Mouse (Mus musculus) layer of hippocampus, adult 18-20 months (tissue): ENCODE measurements around the gene Lkaaear1. TPM values are rescaled to one million over a fixed set of nuclear protein-coding genes. Genes with fewer than 3 reads are reported as not detected.

Experiments
- DNase-seq, 2 experiments: peaks; one replicate each; pipeline ENCODE4 v3.0.0; 2022; ENCODE audit warnings: low spot score in 2 of 2
- total RNA-seq, 2 experiments: library from RNA; stranded (reverse); gene quantifications; 2 replicates each; pipeline ENCODE4 v1.2.3; 2021

The Lkaaear1 gene
- total RNA-seq, 2 experiments from 2014 or later = not detected

DNA sequence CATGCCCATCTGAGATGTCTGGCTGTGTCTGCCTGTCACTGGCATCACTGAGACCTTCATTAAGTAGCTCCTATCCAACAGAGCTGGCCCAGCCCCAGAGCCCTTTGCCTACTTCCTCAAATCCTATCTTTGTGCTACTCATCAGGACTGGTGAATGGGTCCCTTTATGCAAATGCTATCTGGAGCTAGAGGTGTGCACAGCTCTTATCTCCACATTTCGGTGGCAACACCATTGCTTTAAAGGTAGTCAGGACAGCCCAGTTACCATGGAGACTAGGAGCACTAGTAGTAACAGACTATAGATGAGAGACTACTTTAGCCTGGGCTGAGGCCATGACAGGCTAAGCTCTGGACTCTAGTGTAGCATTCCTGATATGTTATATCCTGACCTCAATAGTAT is 13.5 kb downstream of the Lkaaear1 start:
- DNase-seq = no peak

GRCm38 (mm10) chr2:181683381-181683780 is 14.9 kb downstream of the Lkaaear1 start:
- DNase-seq = no peak

DNA sequence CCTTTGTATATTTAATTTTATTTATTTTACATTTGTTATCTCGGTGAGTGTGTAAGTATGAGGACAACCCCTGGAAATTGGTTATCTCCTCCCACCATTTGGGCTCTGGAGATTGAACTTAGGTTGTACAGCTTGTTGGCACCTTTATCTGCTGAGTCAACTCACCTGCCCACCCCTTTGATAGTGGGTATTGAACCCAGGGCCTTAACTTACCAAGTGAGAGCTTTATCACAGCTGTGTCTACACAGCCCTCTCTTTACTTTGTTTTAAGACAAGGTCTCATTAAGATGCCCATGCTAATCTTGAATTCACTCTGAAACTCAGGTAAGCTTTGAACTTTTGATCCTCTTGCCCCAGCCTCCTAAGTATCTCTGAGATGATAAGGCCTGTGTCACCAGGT is 16.3 kb downstream of the Lkaaear1 start:
- DNase-seq = no peak

DNA sequence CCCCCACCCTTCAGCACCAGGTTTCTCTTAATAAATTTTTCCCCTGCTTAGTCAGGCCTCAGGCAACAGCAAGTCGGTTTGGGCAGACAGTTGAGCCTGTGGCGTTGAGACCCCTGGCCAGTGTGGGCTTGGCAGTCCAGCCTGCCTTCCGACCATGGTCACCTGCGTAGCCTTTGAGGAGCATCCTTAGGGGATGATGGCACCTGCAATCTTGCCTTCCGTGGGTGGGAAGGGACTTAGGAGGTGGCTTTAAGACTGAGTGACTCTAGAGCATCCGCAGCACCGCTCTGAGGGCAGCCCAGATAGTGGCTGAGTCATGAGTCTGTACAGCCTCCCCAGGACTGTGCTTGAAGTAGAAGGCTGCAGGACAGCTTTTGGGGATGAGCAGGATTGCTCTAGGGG is 17.5 kb downstream of the Lkaaear1 start:
- peak in 1 of 2 experiments; percentile 46 for DNase-seq

DNA sequence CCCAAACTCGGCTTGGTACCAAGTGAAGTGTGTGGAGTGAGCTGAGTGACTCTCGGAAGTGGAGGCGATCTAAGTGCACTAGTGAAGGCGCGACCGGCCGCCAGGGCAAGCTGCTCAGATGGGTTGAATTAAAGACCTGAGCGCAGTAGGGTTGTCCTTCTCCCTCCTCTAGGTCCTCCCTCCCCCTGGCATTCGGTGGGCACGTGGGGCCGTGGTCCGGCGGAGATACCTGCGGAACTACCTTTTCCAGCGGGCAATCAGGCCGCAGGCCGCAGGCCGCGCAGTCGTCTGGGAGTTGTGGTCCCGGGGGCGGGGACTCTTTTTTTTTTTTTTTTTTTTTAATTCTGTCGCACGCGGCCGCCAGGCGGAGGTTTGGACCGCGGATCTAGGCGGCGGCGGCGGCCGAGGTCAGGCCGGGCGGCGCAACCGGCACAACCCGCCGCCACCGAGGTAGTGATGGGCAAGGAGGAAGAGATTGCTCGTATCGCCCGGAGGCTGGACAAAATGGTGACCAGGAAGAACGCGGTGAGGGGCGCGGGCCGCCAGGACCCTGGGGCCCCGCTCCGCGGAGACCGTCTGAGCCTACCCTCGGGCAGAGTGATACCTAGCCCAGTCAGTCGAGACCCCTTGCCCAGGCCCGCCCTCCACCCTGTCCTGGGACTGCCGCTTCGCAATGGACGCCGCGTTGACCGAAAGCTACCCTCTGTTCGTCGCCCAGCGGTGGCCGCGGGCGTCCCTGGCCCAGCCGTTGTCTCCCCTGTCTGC is 18.1 kb downstream of the Lkaaear1 start, which contains the start of gene Tcea2:
TSS of gene Tcea2 (plus strand) at position 360 of the 765 bp plus-strand sequence.
- peak; percentile 58 to 72 for DNase-seq

- peak; percentile 76 to 88 for DNase-seq
Observed at GRCm38 (mm10) chr2:181678780-181679179, 19.5 kb downstream of the Lkaaear1 start.

- DNase-seq = no peak
Observed at GRCm38 (mm10) chr2:181677755-181678098, 20.5 kb downstream of the Lkaaear1 start.

GRCm38 (mm10) chr2:181677096-181677754 is 21.0 kb downstream of the Lkaaear1 start:
- DNase-seq = peak in 1 of 2 experiments; percentile 50

DNA sequence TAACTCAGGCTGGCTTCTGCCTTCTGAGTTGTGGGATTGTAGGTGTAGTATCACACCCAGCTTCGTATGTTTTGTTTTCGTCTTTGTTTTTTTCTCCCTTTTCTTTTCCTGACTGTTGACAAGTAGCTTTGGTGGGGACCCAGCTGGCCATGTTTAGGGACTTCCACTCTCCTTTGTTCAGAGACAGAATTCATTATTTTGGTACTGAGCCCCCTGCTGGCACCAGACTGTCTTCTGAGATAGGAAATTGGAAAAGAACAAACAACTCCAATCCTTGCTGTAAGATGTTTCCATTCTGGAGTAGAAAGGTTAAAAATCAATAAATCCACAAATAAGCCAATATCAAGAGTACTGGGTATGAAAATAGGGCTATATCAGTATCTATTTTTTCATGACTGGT is 21.8 kb downstream of the Lkaaear1 start:
- DNase-seq = no peak

- DNase-seq = peak in 1 of 2 experiments; percentile 54
Observed at GRCm38 (mm10) chr2:181675454-181675853, 22.8 kb downstream of the Lkaaear1 start.

DNA sequence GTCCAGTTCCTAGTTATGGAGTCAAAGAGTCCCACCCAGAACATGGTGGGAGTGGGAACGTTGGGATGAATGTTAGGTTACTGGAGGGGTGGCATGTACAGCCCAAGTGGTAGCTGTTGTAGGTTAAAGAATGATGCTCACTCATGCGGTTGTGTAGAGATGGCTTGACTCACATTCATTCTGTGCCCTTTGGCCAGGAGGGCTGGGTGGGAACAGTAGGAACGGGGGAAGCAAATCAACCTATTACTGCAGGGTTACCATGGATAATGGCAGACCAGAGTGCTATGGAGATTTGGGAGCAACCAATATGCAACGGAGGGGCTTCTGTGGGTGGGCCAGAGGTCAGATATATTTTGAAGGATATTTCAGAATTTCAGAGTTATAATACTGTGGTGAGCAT is 23.3 kb downstream of the Lkaaear1 start:
- DNase-seq = no peak

DNA sequence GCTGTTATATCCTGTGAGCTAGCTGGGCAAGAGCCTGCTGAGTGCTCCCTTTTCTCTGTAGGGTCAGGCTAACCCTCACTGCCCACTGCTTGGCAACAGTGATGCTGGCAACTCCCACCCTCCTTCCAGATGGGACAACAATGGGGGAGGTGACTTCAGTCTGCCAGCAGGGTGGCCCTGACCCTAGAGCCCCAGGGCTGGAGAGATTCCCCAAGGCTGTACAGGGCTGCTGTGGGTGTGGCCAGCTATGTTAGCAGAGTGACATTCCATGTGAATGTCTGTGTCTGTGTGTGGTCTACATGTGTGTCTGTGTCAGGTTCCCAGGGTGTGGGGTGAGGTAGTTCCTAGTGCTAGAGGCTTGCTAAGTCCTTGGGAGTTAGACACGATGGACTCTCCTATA is 24.7 kb downstream of the Lkaaear1 start:
- DNase-seq = no peak

DNA sequence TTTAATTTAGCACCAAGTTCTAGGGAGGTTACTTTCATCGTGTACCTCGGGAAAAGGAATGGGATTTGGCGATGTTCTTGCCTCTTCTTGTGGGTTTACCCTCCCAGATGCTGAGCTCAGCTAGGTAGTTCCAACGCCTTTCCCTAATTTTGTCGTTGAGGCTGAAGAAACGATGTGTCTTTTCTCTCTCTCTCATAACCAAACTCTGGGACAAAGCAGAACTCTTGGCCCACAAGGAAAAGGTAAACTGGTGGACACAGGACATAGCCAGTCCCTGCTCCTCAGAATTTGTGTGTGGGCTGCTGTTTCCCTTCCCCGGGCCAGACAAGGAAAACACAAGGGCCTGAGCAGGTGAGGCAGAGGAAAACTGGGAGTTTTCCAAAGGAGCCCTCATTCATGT is 26.3 kb downstream of the Lkaaear1 start:
- no peak for DNase-seq

DNA sequence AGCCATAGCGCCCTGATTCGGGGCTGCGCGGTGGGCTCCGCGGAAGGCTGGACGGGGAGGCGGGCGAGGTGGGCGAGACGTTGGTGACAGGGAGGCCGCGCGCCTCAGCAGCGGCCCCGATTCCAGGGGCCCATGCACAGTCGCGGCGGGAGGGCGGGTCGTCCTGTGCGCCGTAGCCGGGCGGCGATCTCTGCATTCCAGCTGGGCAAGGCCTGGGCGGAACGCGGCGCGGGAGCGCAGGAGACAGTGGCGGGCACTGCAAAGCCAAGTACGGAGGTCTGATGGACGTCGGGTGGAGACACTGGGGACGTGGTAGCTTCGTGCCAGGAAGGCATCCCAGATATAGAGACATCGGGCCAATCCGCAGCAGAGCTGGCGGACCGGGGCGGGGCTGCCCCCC is 26.9 kb downstream of the Lkaaear1 start, which contains the start of gene Sox18:
TSS of gene Sox18 (minus strand) at position 315 of the 400 bp plus-strand sequence.
- peak in 1 of 2 experiments; percentile 39 for DNase-seq

DNA sequence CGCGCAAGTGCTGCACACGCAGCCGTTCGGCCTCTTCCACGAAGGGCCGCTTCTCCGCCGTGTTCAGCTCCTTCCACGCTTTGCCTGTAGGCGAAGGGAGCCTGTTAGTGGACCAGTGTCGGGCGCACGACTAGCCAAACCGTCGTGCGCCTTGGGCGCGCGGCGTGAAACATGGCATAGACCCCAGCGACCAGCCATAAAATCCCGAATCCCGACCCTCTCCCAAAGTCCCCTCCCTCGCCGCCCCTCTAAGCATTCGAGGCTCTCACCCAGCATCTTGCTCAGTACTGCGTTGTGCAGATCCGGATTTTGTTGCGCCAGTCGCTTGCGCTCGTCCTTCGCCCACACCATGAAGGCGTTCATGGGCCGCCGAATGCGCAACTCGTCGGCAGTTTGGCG is 27.3 kb downstream of the Lkaaear1 start:
- DNase-seq = no peak

DNA sequence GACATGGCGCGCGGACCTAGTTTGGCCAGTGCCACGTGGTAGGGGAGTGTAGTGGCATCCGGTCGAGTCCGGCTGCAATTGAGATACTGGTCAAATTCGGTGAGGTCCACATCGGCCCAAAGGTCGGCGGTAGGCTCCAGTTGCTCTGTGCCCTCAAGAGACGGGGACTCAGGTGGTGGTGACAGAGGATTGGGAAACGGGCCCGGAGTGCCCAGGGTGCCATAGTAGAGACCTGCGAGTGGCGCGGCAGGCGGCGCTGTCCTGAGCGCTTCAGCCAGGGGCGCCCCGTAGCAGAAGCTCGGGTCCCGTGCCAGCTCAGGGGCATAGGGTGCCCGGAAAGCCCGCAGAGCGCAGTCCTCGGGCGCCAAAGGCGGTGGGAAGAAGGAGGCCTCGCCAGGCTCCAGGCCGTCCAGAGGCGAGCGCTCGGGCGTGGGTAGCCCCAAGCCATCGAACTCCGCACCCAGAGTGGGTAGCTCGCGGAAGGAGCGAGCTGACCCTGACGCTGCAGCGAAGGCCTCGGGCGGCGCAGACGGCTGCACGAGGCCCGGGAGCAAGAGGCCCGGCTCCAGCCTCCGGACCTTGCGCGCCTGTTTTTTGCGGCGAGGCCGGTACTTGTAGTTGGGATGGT is 27.8 kb downstream of the Lkaaear1 start:
- no peak for DNase-seq

GRCm38 (mm10) chr2:181663298-181663630 is 35.0 kb downstream of the Lkaaear1 start:
- no peak for DNase-seq

GRCm38 (mm10) chr2:181662620-181663297 is 35.5 kb downstream of the Lkaaear1 start:
- DNase-seq = no peak

DNA sequence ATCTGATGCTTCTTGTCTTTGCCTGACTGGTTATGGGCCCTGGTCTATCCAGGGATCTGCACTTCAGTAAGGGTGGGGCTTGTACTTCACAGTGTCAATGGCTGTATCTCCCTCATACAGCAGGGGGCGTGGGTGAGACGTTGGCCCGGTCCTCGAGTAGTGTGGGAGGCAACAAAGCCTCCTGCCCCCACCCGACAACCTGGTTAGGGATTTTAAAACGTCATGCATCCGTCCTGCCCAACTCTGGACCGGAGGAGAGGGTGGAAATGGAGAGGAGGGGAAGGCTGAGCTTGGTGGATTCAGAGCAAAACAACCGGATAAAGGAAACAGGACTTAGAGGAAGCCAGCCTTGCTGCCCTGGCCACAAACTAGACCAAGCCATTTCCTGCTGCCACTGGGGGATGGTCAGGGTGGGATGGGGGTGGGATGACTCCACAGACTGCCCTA is 38.6 kb downstream of the Lkaaear1 start:
- DNase-seq = peak; percentile 81 to 91

GRCm38 (mm10) chr2:181658930-181659555 is 39.2 kb downstream of the Lkaaear1 start:
- DNase-seq = peak in 1 of 2 experiments; percentile 77

GRCm38 (mm10) chr2:181658528-181658927 is 39.7 kb downstream of the Lkaaear1 start:
- DNase-seq = no peak
